Comparison of ENCODE assay signal across 23 mouse cellular contexts in the genomic region with DNA sequence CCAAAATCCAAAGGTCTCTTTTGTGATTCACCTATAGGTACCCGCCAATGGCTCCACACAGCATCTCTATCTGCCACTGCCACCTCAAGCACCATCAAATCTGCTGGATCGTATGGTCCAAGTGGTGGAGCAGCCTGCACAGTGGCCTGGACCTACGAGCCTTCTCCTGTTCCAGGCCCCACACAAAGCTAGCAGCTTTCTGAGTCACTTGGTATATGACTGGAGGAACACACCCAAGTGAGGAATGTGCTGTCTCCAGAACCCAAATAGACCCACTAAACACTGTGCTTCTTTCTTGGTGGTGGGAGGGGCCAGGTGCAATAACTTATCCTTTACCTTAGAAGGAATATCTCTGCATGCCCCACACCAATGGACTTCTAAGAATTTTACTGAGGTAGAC. TPM values are rescaled to one million over a fixed set of nuclear protein-coding genes. Genes with fewer than 3 reads are reported as not detected.
"Had no signal": no experiment of that assay in that cellular context is flagged by ENCODE, and none has a peak within 500 bp of the region (broad histone marks: within the 10 kb centered on the region; RNA-seq: fewer than 3 reads in every experiment).

No protein-coding gene starts in this region.

- H3K27me3 ChIP-seq: midbrain, embryonic 13.5 days; midbrain, embryonic 15.5 days; neural tube, embryonic 12.5 days; stomach, embryonic 15.5 days had no signal

- H3K9ac ChIP-seq: lung, embryonic 14.5 days; midbrain, embryonic 13.5 days; midbrain, embryonic 15.5 days; neural tube, embryonic 12.5 days; stomach, embryonic 15.5 days had no signal

- H3K9me3 ChIP-seq: megakaryocyte, embryonic 14.5 days; midbrain, embryonic 13.5 days; midbrain, embryonic 15.5 days; neural tube, embryonic 12.5 days; stomach, embryonic 15.5 days had no signal

- H3K4me2 ChIP-seq: lung, embryonic 14.5 days; midbrain, embryonic 11.5 days; midbrain, embryonic 13.5 days; midbrain, embryonic 15.5 days; neural tube, embryonic 12.5 days; stomach, embryonic 15.5 days had no signal

- ATAC-seq: midbrain, embryonic 13.5 days; midbrain, embryonic 15.5 days had no signal

- DNase-seq: lung, adult 18-20 months; lung, embryonic 14.5 days; lung, postnatal 10 days; lung, postnatal 4 days; right cerebral cortex, postnatal 14 days; thymus, adult 2 months; thymus, postnatal 14 days; thymus, postnatal 36 days had no signal

- H3K36me3 ChIP-seq: midbrain, embryonic 13.5 days; midbrain, embryonic 15.5 days; neural tube, embryonic 12.5 days; stomach, embryonic 15.5 days had no signal

- H3K4me3 ChIP-seq: megakaryocyte, embryonic 14.5 days; midbrain, embryonic 13.5 days; midbrain, embryonic 15.5 days; neural tube, embryonic 12.5 days; stomach, embryonic 15.5 days had no signal

- H3K27ac ChIP-seq: midbrain, embryonic 13.5 days; midbrain, embryonic 15.5 days; neural tube, embryonic 12.5 days; stomach, embryonic 15.5 days; stomach, postnatal 0 days had no signal

- H3K4me1 ChIP-seq: megakaryocyte, embryonic 14.5 days; midbrain, embryonic 13.5 days; midbrain, embryonic 15.5 days; neural tube, embryonic 12.5 days; stomach, embryonic 15.5 days had no signal

RNA-seq across cellular contexts. Expression of gene Lrrc31, which starts 6.3 kb away (rescaled TPM):
- total RNA-seq: midbrain, postnatal 0 days; monocyte, adult 5-6 weeks; neutrophil, adult 5-6 weeks had no signal
- polyA plus RNA-seq: liver, embryonic 16.5 days; lung, embryonic 14.5 days; midbrain, embryonic 11.5 days; midbrain, embryonic 15.5 days; midbrain, postnatal 0 days; neural tube, embryonic 12.5 days; neural tube, embryonic 14.5 days; spleen, adult 2 months; testis, adult 2 months had no signal

RNA-seq across cellular contexts. Expression of gene Samd7, which starts 40.1 kb away (rescaled TPM):
- total RNA-seq: monocyte, adult 5-6 weeks; neutrophil, adult 5-6 weeks had no signal
- polyA plus RNA-seq: lung, embryonic 14.5 days; lung, embryonic 16.5 days; midbrain, embryonic 11.5 days; midbrain, embryonic 13.5 days; midbrain, embryonic 15.5 days; neural tube, embryonic 12.5 days; neural tube, embryonic 14.5 days; stomach, embryonic 15.5 days; stomach, postnatal 0 days; thymus, adult 2 months had no signal

RNA-seq across cellular contexts. Expression of gene Lrrc34, which starts 58.3 kb away (rescaled TPM):
- total RNA-seq: monocyte, adult 5-6 weeks; neutrophil, adult 5-6 weeks had no signal
